Mouse (Mus musculus) lung, adult 10 weeks (tissue): ENCODE data around the gene Nt5c3. TPM values are rescaled to one million over a fixed set of nuclear protein-coding genes. Genes with fewer than 3 reads are reported as not detected.

Source experiments
- polyA plus RNA-seq: library from polyadenylated mRNA; stranded (reverse); fragments of 350-450 nt; fragmentation: Illumina TruSeq; extraction: RNeasy Lipid Tissue Mini Kit (QIAGEN cat#74804); gene quantifications from one replicate; pipeline ENCODE4 v1.2.3, GENCODE M21; 2014; ENCODE audit warnings: low read depth, low replicate concordance; ENCODE audit not compliant: insufficient read depth

The Nt5c3 gene
- polyA plus RNA-seq: 25.7 TPM

DNA sequence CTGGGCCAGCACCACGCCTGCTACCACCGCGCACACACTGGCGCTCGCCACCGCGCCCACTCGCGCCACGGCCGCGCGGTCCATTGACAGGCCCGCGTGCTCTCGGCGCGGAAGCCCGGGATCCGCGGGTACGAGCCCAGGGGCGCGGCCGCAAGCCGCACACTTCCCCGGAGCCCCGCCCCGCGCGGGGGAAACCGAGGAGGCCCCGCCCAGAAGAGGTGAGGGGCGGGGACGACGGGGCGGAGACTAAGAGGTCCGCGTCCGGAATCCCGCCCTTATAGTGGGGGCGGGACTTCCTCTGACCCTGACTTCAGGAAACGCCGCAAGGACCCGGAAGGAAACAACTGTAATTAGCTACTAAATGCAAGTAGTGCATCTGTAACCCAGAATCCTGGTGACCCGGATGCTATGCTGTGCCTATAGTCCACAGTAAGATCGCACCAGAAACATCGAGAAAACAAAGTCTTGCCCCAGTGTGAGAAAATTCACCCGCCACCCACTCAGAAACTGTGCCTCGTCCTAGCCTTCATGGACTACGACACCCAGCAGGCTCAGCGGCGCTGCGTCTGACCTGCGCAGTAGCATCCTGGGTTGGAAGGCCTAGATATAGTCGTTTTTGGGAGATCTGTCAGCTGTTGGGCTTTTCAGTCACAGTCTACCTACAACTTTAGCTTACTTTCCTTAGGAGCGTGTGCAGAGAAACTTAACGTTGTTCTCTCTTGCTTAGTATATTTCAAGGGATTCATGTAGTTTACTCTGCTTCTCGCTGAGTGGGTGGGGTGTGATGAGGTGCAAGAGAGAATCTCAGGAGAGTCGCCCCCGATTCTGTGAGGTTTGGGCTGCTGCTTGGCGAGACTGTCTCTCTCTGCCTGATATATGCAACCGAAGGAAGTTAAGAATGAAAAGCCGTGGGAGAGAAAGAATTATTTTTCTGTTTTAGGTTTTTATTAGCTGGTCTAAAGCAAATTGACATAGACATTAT is at the start of gene Nt5c3, which contains the start of gene Vmn1r4:
TSS of gene Nt5c3 (minus strand) at position 207 of the 982 bp plus-strand sequence.
TSS of gene Vmn1r4 (plus strand) at position 290 of the 982 bp plus-strand sequence.

DNA sequence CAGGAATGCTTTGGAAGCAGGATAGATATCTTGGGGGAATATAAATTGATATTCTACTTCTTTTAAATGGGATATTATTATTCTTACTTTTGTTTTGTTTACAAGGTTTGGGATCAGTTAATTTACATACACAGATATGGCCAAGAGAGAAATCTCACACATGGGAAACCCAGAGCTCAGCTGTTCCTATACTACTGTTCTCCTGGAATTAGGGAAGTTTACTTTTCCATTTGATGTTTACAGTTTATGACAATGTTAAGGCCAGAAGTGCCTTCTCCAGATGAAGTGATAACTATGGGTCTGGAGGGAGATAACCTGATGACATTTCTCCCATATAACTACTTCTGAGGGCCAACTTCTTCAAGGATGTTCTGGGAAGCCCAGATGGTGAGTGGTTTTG is 46.2 kb upstream of the Nt5c3 start, which contains the start of gene Vmn1r5:
TSS of gene Vmn1r5 (plus strand) at position 301 of the 400 bp plus-strand sequence.

Other genes starting within 250 kb of the Nt5c3 start
- gene Lsm5, start 219.2 kb downstream of the Nt5c3 start, polyA plus RNA-seq: 53.5 TPM
- gene Avl9, start 209.0 kb downstream of the Nt5c3 start, polyA plus RNA-seq: 6.5 TPM
- 16.1 TPM for gene Kbtbd2, start 126.1 kb downstream of the Nt5c3 start, polyA plus RNA-seq
- gene Fkbp9, start 91.9 kb downstream of the Nt5c3 start, polyA plus RNA-seq: 79.3 TPM
- 0.22 TPM for gene Vmn1r4, start 83 bp upstream of the Nt5c3 start, polyA plus RNA-seq
- not detected for gene Vmn1r5, start 46.3 kb upstream of the Nt5c3 start, polyA plus RNA-seq
- gene Vmn1r6, start 73.3 kb upstream of the Nt5c3 start, polyA plus RNA-seq: not detected
- not detected for gene Vmn1r7, start 101.4 kb upstream of the Nt5c3 start, polyA plus RNA-seq
- gene Vmn1r8, start 108.4 kb upstream of the Nt5c3 start, polyA plus RNA-seq: not detected
- gene Vmn1r9, start 142.9 kb upstream of the Nt5c3 start, polyA plus RNA-seq: not detected
- not detected for gene Vmn1r10, start 185.5 kb upstream of the Nt5c3 start, polyA plus RNA-seq
- gene Vmn1r11, start 209.5 kb upstream of the Nt5c3 start, polyA plus RNA-seq: not detected
- not detected for gene Vmn1r12, start 233.0 kb upstream of the Nt5c3 start, polyA plus RNA-seq